Mouse (Mus musculus) liver, embryonic 14.5 days (tissue): ENCODE data around the gene Zfp90. TPM values are rescaled to one million over a fixed set of nuclear protein-coding genes. Genes with fewer than 3 reads are reported as not detected.

Experiments
- ATAC-seq: fragments of 200-750 bp; cut with Nextera tagmentation; 2 replicates; pipeline ENCODE4 v1.8.0; 2017; ENCODE audit warnings: moderate number of reproducible peaks, mild to moderate bottlenecking, moderate library complexity; ENCODE audit not compliant: insufficient read depth
- DNase-seq, 3 experiments: peaks; one replicate each; pipeline ENCODE4 v3.0.0-alpha.2; 2012 to 2013; ENCODE audit warnings: low read depth in 3 of 3, low spot score in 3 of 3
- H3K27ac ChIP-seq: fragments of 300-500 bp; sonication (generic); 2 replicates; pipeline ENCODE4 v1.5.1; 2014; ENCODE audit warnings: moderate library complexity, mild to moderate bottlenecking, control low read depth, inconsistent platforms
- H3K27me3 ChIP-seq: fragments of 300-500 bp; sonication (generic); 2 replicates; pipeline ENCODE4 v1.6.1; 2014; ENCODE audit warnings: mild to moderate bottlenecking, low read length, moderate library complexity; ENCODE audit not compliant: control insufficient read depth, insufficient read depth
- H3K36me3 ChIP-seq: fragments of 300-500 bp; sonication (generic); replicated peaks from 2 replicates; pipeline ENCODE4 v1.6.1; 2014; ENCODE audit warnings: low read depth; ENCODE audit not compliant: control insufficient read depth, insufficient read depth
- H3K4me1 ChIP-seq, 2 experiments: fragments of 200-500 bp in 1 of 2; fragments of 300-500 bp in 1 of 2; sonication (generic) in 1 of 2; replicated peaks; 2 replicates each; pipeline ENCODE4 v1.6.1; 2012 to 2014; ENCODE audit warnings: antibody characterized with exemption in 1 of 2, inconsistent platforms in 1 of 2, low read length in 1 of 2; ENCODE audit not compliant: control insufficient read depth in 2 of 2, insufficient read depth in 2 of 2
- H3K4me2 ChIP-seq: fragments of 300-500 bp; sonication (generic); 2 replicates; pipeline ENCODE4 v1.6.1; 2014; ENCODE audit warnings: low read depth, mild to moderate bottlenecking, control low read depth, moderate library complexity
- H3K4me3 ChIP-seq, 2 experiments: fragments of 200-500 bp in 1 of 2; fragments of 300-500 bp in 1 of 2; sonication (generic) in 1 of 2; 2 replicates each; pipeline ENCODE4 v1.5.1; 2012 to 2014; ENCODE audit warnings: low read depth in 2 of 2, low read length in 2 of 2, mild to moderate bottlenecking in 2 of 2, control low read depth in 1 of 2, inconsistent platforms in 1 of 2, moderate library complexity in 1 of 2; ENCODE audit not compliant: insufficient read depth in 1 of 2
- H3K9ac ChIP-seq: fragments of 300-500 bp; sonication (generic); replicated peaks from 2 replicates; pipeline ENCODE4 v1.6.1; 2014; ENCODE audit warnings: mild to moderate bottlenecking, control low read depth, moderate library complexity
- H3K9me3 ChIP-seq: fragments of 300-500 bp; sonication (generic); 2 replicates; pipeline ENCODE4 v1.6.1; 2016; ENCODE audit warnings: low read length, mixed read lengths; ENCODE audit not compliant: control insufficient read depth
- CTCF ChIP-seq: IDR thresholded peaks from 2 replicates; pipeline ENCODE4 v1.5.1; 2016; ENCODE audit warnings: antibody characterized with exemption, low read depth, control low read depth
- EP300 ChIP-seq: IDR thresholded peaks from 2 replicates; pipeline ENCODE4 v1.6.1; 2016; ENCODE audit warnings: antibody characterized with exemption, low read depth
- WGBS: fragments of 180-500 bp; shearing (Covaris S2); extraction: QIAGEN DNeasy Blood & Tissue Kit; methylation state at CpG from one replicate; pipeline ENCODE4 v1.1.7; 2014; ENCODE audit not compliant: insufficient replicate concordance; 5-methylcytosine and 5-hydroxymethylcytosine counted together
- polyA plus RNA-seq, 2 experiments: library from polyadenylated mRNA; depleted of rRNA in 1 of 2; stranded (reverse) in 1 of 2; unstranded in 1 of 2; fragments of >200 nt; fragmentation: Nextera tagmentation in 1 of 2; extraction: Ambion mirVana in 1 of 2; gene quantifications; 2 replicates each; pipeline versions ENCODE4 v1.2.1 to v1.2.3; 2012 to 2014

Zfp90 gene
- polyA plus RNA-seq, 2 experiments = 1.9 TPM

DNA sequence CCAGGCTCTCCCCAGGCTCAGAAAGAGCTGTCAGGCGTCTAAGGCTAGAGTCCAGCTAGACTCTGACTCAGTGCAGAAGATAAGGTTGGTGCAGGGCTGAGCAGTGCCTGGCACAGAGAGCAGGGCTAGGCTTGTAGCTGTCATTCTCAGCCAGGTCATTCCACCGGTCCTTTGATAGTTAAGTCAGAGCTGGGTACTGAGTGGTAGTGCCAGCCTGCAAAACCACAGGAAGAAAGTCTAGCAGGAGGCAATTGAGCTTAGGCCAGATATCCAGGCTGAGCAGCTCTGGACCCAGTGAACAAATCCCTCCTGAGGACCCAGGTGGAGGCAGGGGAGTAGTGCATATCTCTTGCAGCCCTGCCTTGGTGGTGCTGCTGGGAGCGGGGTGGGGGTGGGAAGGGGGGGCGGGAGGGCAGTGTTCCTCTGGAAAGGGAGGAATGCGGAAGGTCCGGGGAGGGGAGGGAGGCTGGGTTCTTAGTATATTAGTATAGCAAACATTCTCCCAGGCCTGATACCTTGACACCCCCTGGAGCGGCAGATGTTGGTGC, 36.6 kb upstream of the Zfp90 start:
- TF ChIP-seq EP300 = no peak
- TF ChIP-seq CTCF = no peak
- no peaks in the 10 kb centered on the region for H3K9me3 ChIP-seq
- no peak for ATAC-seq
- H3K4me2 ChIP-seq = no peak overlapping the region
- H3K27ac ChIP-seq = no peak overlapping the region
- no peak overlapping the region for H3K9ac ChIP-seq
- no peak for DNase-seq
- no peaks in the 10 kb centered on the region for H3K4me1 ChIP-seq
- H3K4me3 ChIP-seq = no peak overlapping the region
- 47% methylated on average over 6 of the region's 7 CpGs for WGBS
- H3K27me3 ChIP-seq = no peaks in the 10 kb centered on the region
- no peaks in the 10 kb centered on the region for H3K36me3 ChIP-seq

DNA sequence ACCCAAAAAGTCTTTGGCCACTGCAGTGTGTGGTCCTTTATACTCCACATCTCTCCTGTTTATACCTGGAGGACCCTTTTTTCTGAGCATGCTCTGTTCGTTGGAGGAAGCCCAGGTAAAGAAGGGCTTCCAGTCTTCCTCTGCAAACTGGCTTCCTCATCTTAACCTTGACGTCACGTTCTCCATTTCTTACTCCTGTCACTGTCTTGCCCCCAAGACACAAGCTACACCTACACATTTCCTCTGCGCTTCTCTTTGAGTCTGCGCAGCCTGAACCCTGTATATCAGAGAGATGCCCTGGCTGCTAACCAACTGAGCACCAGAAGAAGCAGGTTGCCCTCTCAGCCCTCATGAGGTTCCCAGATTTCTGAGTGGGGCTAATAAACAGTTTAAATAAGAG, 35.8 kb upstream of the Zfp90 start:
- Histone ChIP-seq H3K9ac (no peak overlapping the region), H3K4me2 (no peak overlapping the region), H3K4me1 (no peaks in the 10 kb centered on the region), H3K27me3 (no peaks in the 10 kb centered on the region), H3K27ac (no peak overlapping the region), H3K9me3 (no peaks in the 10 kb centered on the region), H3K36me3 (no peaks in the 10 kb centered on the region), H3K4me3 (no peak overlapping the region)
- TF ChIP-seq CTCF (no peak), EP300 (no peak)
- DNase-seq (no peak), ATAC-seq (no peak)
- WGBS = 48% methylated on average over 5 of the region's 5 CpGs

DNA sequence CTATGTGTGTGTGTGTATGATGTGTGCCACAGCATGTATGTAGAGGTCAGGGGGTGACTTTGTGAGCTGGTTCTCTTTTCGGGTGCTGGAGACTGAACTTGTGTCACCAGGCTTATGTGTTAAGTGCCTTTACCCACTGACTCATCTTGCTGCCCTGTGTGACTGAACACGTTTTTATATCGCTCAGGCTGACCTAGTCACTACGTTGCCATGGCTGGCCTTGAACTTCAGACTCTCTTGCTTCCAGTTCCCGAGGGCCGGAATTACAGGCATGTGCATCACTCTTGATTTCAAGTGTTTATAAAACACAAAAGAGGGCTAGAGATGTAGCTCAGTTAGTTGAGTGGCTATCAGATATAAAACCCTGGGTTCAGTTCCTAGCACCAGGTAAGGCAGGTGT, 34.1 kb upstream of the Zfp90 start:
- Histone ChIP-seq H3K4me1 (no peaks in the 10 kb centered on the region), H3K36me3 (no peaks in the 10 kb centered on the region), H3K27ac (no peak overlapping the region), H3K4me3 (no peak overlapping the region), H3K27me3 (no peaks in the 10 kb centered on the region), H3K9ac (no peak overlapping the region), H3K4me2 (no peak overlapping the region), H3K9me3 (no peaks in the 10 kb centered on the region)
- no peak for DNase-seq
- no peak for ATAC-seq
- 66% methylated on average over 6 of the region's 6 CpGs for WGBS
- no peak for TF ChIP-seq CTCF

DNA sequence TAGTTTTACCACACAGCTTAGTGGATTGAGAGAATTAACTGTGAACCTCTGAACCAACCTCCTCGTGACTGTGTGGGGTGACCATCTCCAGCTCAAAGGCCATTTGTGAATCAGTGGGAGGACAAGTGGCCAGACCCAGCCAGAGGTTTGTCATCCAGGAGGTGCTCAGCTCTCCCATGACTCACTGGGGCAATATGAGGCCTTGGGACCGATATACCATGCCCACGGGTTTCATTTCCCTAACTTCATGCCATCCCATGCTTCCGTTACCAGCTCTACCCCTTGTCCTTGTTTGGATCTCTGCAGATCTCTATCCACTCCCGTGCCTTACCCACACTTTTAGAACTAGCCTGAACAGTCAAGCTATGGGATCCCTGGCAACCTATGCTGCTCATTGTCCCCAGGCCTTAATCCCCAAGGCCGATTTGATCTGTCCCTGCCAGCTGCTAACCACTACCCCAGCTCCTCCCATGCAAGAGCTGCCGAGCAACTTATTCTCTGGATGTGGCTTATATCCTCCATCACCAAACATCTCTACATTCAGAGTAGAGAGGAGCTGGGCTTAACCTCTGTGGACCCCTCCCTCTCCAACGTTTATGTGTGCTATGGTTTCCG, 27.2 kb upstream of the Zfp90 start:
- no peak for TF ChIP-seq EP300
- TF ChIP-seq CTCF = no peak
- Histone ChIP-seq H3K9me3 (no peaks in the 10 kb centered on the region), H3K9ac (no peak overlapping the region), H3K36me3 (no peaks in the 10 kb centered on the region), H3K4me3 (no peak overlapping the region), H3K4me1 (no peaks in the 10 kb centered on the region), H3K27me3 (no peaks in the 10 kb centered on the region), H3K4me2 (no peak overlapping the region), H3K27ac (no peak overlapping the region)
- no peak for DNase-seq
- WGBS = 62% methylated on average over 9 of the region's 9 CpGs
- no peak for ATAC-seq

DNA sequence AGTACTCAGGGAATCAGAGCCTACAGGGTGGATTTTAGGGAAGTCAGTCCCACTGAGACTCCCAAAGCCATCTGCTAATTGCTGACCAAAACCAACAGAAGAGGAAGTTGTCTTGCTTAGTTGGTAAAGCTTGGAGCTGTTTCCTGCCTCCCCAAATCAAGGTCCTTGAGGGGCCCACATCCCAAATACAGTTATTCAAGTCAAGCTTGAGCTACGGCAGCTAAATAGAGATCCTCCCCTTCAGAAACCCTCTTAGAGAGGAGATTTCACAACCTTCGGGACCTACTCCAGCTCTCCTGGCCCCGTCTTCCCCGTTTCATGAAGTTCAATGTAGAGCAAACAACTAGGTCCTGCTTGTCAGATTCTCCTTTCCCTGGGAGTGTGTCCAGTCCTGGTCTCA, 20.6 kb upstream of the Zfp90 start:
- Histone ChIP-seq H3K4me1 (no peaks in the 10 kb centered on the region), H3K4me3 (no peak overlapping the region), H3K9me3 (no peaks in the 10 kb centered on the region), H3K27me3 (no peaks in the 10 kb centered on the region), H3K27ac (no peak overlapping the region), H3K36me3 (no peaks in the 10 kb centered on the region), H3K4me2 (no peak overlapping the region), H3K9ac (no peak overlapping the region)
- no peak for TF ChIP-seq EP300
- no peak for TF ChIP-seq CTCF
- WGBS = 31% methylated on average over 4 of the region's 4 CpGs
- ATAC-seq = no peak
- no peak for DNase-seq
